Mouse (Mus musculus) liver, adult (tissue): Measurements from ENCODE around the gene Pelp1.

Source experiments
- GATA4 ChIP-seq: IDR thresholded peaks from 2 replicates; pipeline ENCODE4 v1.6.1; 2014; ENCODE audit warnings: mild to moderate bottlenecking, low read length; ENCODE audit not compliant: insufficient replicate concordance

Pelp1 gene

DNA sequence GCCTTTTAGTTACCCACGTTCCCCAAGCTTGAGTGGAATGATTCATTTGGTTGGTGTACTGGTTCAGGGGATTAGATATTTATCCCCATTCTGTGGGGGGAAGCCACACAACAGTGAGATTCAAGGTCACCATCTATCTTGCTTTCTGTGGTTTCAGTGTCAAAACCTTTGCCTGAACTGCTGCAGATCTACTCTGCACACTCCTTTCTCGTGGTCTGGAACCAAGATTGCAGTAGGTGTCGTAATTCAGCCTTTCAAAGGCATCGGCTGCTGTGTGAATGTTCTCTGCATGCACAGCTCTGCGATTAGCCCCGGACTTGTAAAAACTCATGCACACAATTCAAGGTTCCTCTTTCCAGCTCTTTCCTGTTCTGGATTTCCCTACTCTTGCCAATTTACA, 33.8 kb downstream of the Pelp1 start:
- no peak for TF ChIP-seq GATA4

GRCm38 (mm10) chr11:70374302-70374701, 35.5 kb downstream of the Pelp1 start:
- TF ChIP-seq GATA4: no peak

DNA sequence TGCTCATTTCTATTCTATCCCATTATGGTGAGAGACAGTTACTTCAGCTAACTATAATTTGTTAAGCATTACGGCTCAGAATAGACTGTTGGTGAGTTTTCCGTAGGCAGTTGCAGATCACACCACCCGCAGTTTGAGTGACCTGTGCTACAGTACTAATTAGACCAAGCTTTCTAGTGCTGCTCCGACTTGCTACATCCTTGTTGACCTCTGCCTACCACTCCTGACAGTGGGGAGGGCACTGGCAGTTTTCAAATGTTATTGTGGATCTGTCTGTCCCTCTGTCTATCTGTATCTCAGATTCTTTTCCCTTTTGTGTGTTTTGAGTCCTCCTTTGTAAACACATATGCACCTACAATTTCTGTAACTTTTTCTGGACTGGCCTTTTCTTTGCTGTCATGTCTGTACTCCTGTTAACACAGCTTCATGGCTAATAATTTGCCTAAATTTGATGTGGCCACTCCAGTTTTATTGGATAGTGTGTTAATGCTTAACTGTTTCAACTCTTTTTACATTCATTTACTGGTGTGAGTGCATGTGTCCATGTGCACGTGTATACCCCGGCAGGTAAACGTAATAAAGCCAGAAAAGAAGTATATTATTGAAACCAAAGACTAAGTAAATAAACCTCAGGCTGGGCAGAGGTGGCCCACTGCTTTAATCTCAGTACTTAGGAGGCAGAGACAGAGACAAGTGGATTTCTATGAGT, 36.8 kb downstream of the Pelp1 start:
- TF ChIP-seq GATA4: no peak

- TF ChIP-seq GATA4: no peak
Measured at GRCm38 (mm10) chr11:70372396-70372795, 37.4 kb downstream of the Pelp1 start.

DNA sequence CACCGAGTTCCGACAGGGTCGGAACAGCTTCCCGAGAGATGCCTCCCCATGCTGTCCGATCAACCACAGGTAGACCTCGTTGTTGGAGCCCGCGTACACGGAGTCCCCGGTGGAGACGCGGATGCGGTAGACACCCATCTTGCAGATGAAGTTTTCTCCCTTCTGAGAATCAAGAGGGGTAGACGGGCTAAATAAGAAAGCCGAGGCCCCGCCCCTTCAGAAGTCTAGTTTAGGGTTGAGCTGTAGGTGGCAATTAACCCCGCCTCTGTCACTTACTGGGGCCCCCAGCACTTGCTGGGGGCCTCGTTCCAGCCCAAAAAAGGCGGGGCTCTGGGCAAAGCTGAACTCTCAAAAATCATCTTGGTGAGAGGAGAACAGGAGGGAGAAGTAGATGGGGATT, 58.0 kb downstream of the Pelp1 start, which contains the start of gene Alox15:
Gene Alox15 (minus strand): TSS at position 164 of the 400 bp plus-strand sequence.
- TF ChIP-seq GATA4: no peak

DNA sequence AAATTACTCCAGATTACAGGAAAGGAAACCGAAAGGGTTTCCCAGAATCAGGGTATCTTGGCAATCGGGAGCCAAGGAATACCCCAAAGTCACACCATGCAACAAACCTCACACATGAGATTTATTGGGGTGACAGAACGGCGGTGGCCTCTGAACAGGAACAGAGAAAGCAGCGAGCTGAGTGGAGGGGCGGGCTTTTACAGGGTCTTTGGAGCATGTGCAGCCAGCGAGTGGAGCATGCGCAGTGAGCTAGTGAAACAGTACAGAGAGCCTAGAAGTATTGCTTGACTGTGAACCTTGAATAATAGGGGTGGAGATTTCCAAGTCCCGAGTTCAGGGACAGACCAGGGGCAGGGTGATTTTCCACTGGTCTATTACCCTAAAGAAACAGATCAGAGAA, 61.2 kb downstream of the Pelp1 start:
- no peak for TF ChIP-seq GATA4

DNA sequence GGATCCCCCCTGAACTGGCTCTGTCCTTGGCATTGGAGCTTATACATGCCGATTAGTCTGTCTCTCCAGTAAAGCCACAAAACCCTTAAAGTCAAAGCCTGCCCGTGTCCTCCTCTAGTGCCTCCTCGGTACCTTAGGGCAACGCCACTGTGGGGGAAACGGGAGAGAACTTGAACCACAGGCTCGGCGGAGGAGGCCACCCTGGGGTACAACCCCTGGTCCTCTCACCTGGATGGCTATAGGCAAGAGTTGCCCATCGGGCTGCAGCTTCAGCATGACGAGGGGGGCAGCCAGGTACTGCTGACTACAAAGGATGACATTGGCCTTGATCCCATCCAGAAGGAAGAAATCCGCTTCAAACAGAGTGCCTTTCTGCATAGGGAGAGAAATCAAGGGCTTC, 62.0 kb downstream of the Pelp1 start:
- no peak for TF ChIP-seq GATA4

DNA sequence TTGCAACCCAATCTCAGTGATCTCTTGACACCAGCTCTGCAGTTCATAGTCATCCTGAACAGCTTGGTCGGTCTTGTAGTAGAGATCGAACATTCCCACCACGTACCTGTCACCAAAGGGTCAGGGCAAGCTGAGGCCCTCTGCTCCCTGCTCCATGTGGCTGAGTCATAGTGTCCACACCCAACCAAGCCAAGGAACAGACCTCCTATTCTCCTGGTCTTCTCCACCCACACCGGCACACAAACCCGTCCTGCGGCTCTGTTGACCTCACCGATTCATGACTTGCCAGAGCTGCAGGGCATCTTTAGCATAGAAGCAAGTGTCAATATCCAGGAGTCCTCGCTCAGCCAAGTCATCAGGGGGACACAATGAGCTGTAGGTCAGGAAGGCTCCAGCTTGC, 64.3 kb downstream of the Pelp1 start:
- TF ChIP-seq GATA4: no peak

- TF ChIP-seq GATA4: no peak
Measured at GRCm38 (mm10) chr11:70345061-70345460, 64.8 kb downstream of the Pelp1 start.
